In genomic region chr1:133397094-133397482, GRCm38 (mm10) we compare ENCODE assay signal across 10 mouse cellular contexts. TPM values are rescaled to one million over a fixed set of nuclear protein-coding genes. Genes with fewer than 3 reads are reported as not detected.
DNase-seq lines count a peak whose midpoint lies in the region; ATAC-seq and TF ChIP-seq lines count a peak whose summit lies in the region.
"Had no signal": no experiment of that assay in that cellular context is flagged by ENCODE, and none has a peak within 500 bp of the region (broad histone marks: within the 10 kb centered on the region; RNA-seq: fewer than 3 reads in every experiment).

No protein-coding gene starts in this region.

- 0 out of 2 replicates have a peak overlapping the region, but pooled peaks have one; percentile 27 for H3K27ac ChIP-seq in intestine, embryonic 15.5 days
- H3K27ac ChIP-seq in intestine, postnatal 0 days (ENCODE audit: low read depth, low read length) = no peak overlapping the region
- peak overlapping the region; percentile 85 for H3K27ac ChIP-seq in embryonic facial prominence, embryonic 10.5 days (replicated peaks)
- H3K27ac ChIP-seq in forebrain, embryonic 15.5 days (replicated peaks) = peak overlapping the region; percentile 80
- peak overlapping the region; percentile 91 for H3K27ac ChIP-seq in midbrain, embryonic 12.5 days (replicated peaks)

- H3K4me2 ChIP-seq in intestine, embryonic 15.5 days (replicated peaks) = no peak overlapping the region
- H3K4me2 ChIP-seq in intestine, postnatal 0 days (replicated peaks; ENCODE audit: low read depth) = no peak overlapping the region
- no peak overlapping the region for H3K4me2 ChIP-seq in forebrain, embryonic 15.5 days (replicated peaks)
- H3K4me2 ChIP-seq in midbrain, embryonic 12.5 days (replicated peaks) = peak overlapping the region; percentile 48

- H3K36me3 ChIP-seq in intestine, embryonic 15.5 days = peaks cover 3% of the 10 kb centered on the region; the same call in 1 of the 2 replicates
- H3K36me3 ChIP-seq in intestine, postnatal 0 days (ENCODE audit: control insufficient read depth, insufficient read depth) = peaks cover 10% of the 10 kb centered on the region; the same call in 1 of the 2 replicates
- peaks cover 18% of the 10 kb centered on the region for H3K36me3 ChIP-seq in embryonic facial prominence, embryonic 10.5 days (replicated peaks)
- no peaks in the 10 kb centered on the region for H3K36me3 ChIP-seq in forebrain, embryonic 15.5 days
- H3K36me3 ChIP-seq in midbrain, embryonic 12.5 days = peaks cover 13% of the 10 kb centered on the region

- H3K9me3 ChIP-seq in intestine, embryonic 15.5 days = no peaks in the 10 kb centered on the region
- no peaks in the 10 kb centered on the region for H3K9me3 ChIP-seq in intestine, postnatal 0 days (ENCODE audit: control insufficient read depth)
- no peaks in the 10 kb centered on the region for H3K9me3 ChIP-seq in embryonic facial prominence, embryonic 10.5 days
- H3K9me3 ChIP-seq in forebrain, embryonic 15.5 days = no peaks in the 10 kb centered on the region
- no peaks in the 10 kb centered on the region for H3K9me3 ChIP-seq in midbrain, embryonic 12.5 days

- H3K4me3 ChIP-seq in intestine, embryonic 15.5 days (replicated peaks) = no peak overlapping the region
- H3K4me3 ChIP-seq in intestine, postnatal 0 days (ENCODE audit: low read depth, low read length) = no peak overlapping the region
- peak overlapping the region; percentile 19; the same call in 1 of the 2 replicates for H3K4me3 ChIP-seq in embryonic facial prominence, embryonic 10.5 days
- no peak overlapping the region for H3K4me3 ChIP-seq in forebrain, embryonic 15.5 days
- H3K4me3 ChIP-seq in midbrain, embryonic 12.5 days = peak overlapping the region; percentile 3; the same call in 1 of the 2 replicates

- no peak for TF ChIP-seq CTCF in intestine, postnatal 0 days (IDR thresholded peaks at IDR 0.05; ENCODE audit: low read depth)

- H3K4me1 ChIP-seq in intestine, embryonic 15.5 days (replicated peaks) = peaks cover 7% of the 10 kb centered on the region
- H3K4me1 ChIP-seq in intestine, postnatal 0 days (replicated peaks; ENCODE audit: control insufficient read depth, insufficient read depth, low read length) = peaks cover 9% of the 10 kb centered on the region; the same call in 1 of the 2 replicates
- peaks cover 56% of the 10 kb centered on the region for H3K4me1 ChIP-seq in embryonic facial prominence, embryonic 10.5 days
- peaks cover 15% of the 10 kb centered on the region for H3K4me1 ChIP-seq in forebrain, embryonic 15.5 days
- peaks cover 45% of the 10 kb centered on the region for H3K4me1 ChIP-seq in midbrain, embryonic 12.5 days

- no peaks in the 10 kb centered on the region for H3K27me3 ChIP-seq in intestine, embryonic 15.5 days (replicated peaks)
- no peaks in the 10 kb centered on the region for H3K27me3 ChIP-seq in intestine, postnatal 0 days (replicated peaks; ENCODE audit: control insufficient read depth, insufficient read depth, low read length)
- H3K27me3 ChIP-seq in embryonic facial prominence, embryonic 10.5 days (replicated peaks; ENCODE audit: low read depth, poor library complexity, severe bottlenecking) = peaks cover 14% of the 10 kb centered on the region; the same call in 1 of the 2 replicates
- no peaks in the 10 kb centered on the region for H3K27me3 ChIP-seq in forebrain, embryonic 15.5 days
- H3K27me3 ChIP-seq in midbrain, embryonic 12.5 days = peaks cover 17% of the 10 kb centered on the region

- 83% methylated on average over 5 of the region's 5 CpGs for WGBS in intestine, embryonic 15.5 days
- WGBS in intestine, postnatal 0 days = 86% methylated on average over 5 of the region's 5 CpGs
- WGBS in embryonic facial prominence, embryonic 10.5 days = 71% methylated on average over 5 of the region's 5 CpGs
- WGBS in forebrain, embryonic 15.5 days = 52% methylated on average over 5 of the region's 5 CpGs
- WGBS in midbrain, embryonic 12.5 days = 53% methylated on average over 5 of the region's 5 CpGs

- H3K9ac ChIP-seq in intestine, embryonic 15.5 days = no peak overlapping the region
- no peak overlapping the region for H3K9ac ChIP-seq in intestine, postnatal 0 days (ENCODE audit: low read depth, low read length)
- H3K9ac ChIP-seq in forebrain, embryonic 15.5 days (replicated peaks) = 0 out of 2 replicates have a peak overlapping the region, but pooled peaks have one; percentile 20
- peak overlapping the region; percentile 42; the same call in 1 of the 2 replicates for H3K9ac ChIP-seq in midbrain, embryonic 12.5 days (replicated peaks)

- no peak for DNase-seq in embryonic facial prominence, embryonic 10.5 days (ENCODE audit: low spot score)
- no peak for DNase-seq in thymus, postnatal 10 days (ENCODE audit: low spot score in 2 of 2)
- DNase-seq in adrenal gland, postnatal 10 days = no peak
- DNase-seq: cerebellum, adult 18-20 months had no signal

- ATAC-seq in intestine, embryonic 15.5 days = no peak
- ATAC-seq in intestine, postnatal 0 days = no peak
- ATAC-seq in forebrain, embryonic 15.5 days (replicated peaks) = peak; percentile 34; the same call in 1 of the 2 replicates
- ATAC-seq in midbrain, embryonic 12.5 days (ENCODE audit: low FRiP score, low read depth) = peak; percentile 32
- no peak for ATAC-seq in megakaryocyte-erythroid progenitor cell, adult 5-6 weeks (replicated peaks; ENCODE audit: low FRiP score, low TSS enrichment, poor library complexity, severe bottlenecking)

RNA-seq across cellular contexts. Expression of gene Sox13, which starts 27.1 kb away (rescaled TPM):
- 9.0 and 11.4 TPM in 2 replicates for polyA plus RNA-seq in intestine, embryonic 15.5 days (2015; fragmentation: Nextera tagmentation; extraction: Ambion mirVana)
- 12.3 and 12.6 TPM in 2 replicates for polyA plus RNA-seq in intestine, postnatal 0 days (2015; fragmentation: Nextera tagmentation; extraction: Ambion mirVana)
- polyA plus RNA-seq in embryonic facial prominence, embryonic 10.5 days (2016; fragmentation: Nextera tagmentation; extraction: Ambion mirVana) = 12.1 and 18.1 TPM in 2 replicates
- 4.6 and 5.1 TPM in 2 replicates for polyA plus RNA-seq in forebrain, embryonic 15.5 days (2015; fragmentation: Nextera tagmentation; extraction: Ambion mirVana)
- polyA plus RNA-seq in midbrain, embryonic 12.5 days (2016; fragmentation: Nextera tagmentation; extraction: Ambion mirVana) = 31.0 and 33.6 TPM in 2 replicates
- total RNA-seq in megakaryocyte-erythroid progenitor cell, adult 5-6 weeks (2014; fragmentation: Nextera tagmentation) = 0.33 and 3.8 TPM in 2 replicates
- total RNA-seq in megakaryocyte-erythroid progenitor cell, adult 5-6 weeks (2017) = 0.69 TPM in 1 of 2 replicates, not detected in the other
- 10 to 100 TPM; 18.5 to 23.2 TPM for total RNA-seq in adrenal gland, postnatal 10 days (2021)

RNA-seq across cellular contexts. Expression of gene Etnk2, which starts 33.7 kb away (rescaled TPM):
- polyA plus RNA-seq in intestine, embryonic 15.5 days (2015; fragmentation: Nextera tagmentation; extraction: Ambion mirVana) = 3.3 and 3.5 TPM in 2 replicates
- 6.0 and 6.2 TPM in 2 replicates for polyA plus RNA-seq in intestine, postnatal 0 days (2015; fragmentation: Nextera tagmentation; extraction: Ambion mirVana)
- polyA plus RNA-seq in embryonic facial prominence, embryonic 10.5 days (2016; fragmentation: Nextera tagmentation; extraction: Ambion mirVana) = 2.6 and 3.3 TPM in 2 replicates
- polyA plus RNA-seq in forebrain, embryonic 15.5 days (2015; fragmentation: Nextera tagmentation; extraction: Ambion mirVana) = 5.2 and 5.9 TPM in 2 replicates
- 3.8 and 3.9 TPM in 2 replicates for polyA plus RNA-seq in midbrain, embryonic 12.5 days (2016; fragmentation: Nextera tagmentation; extraction: Ambion mirVana)
- total RNA-seq in megakaryocyte-erythroid progenitor cell, adult 5-6 weeks (2014; fragmentation: Nextera tagmentation) = not detected in 2 replicates
- total RNA-seq in megakaryocyte-erythroid progenitor cell, adult 5-6 weeks (2017) = not detected in 2 replicates
- 10 to 100 TPM; 10.2 to 24.1 TPM for total RNA-seq in adrenal gland, postnatal 10 days (2021)

RNA-seq across cellular contexts. Expression of gene Ren1, which starts 46.8 kb away (rescaled TPM):
- 2.7 and 8.5 TPM in 2 replicates for polyA plus RNA-seq in intestine, embryonic 15.5 days (2015; fragmentation: Nextera tagmentation; extraction: Ambion mirVana)
- 4.3 and 5.7 TPM in 2 replicates for polyA plus RNA-seq in intestine, postnatal 0 days (2015; fragmentation: Nextera tagmentation; extraction: Ambion mirVana)
- 0.13 TPM in 1 of 2 replicates, not detected in the other for polyA plus RNA-seq in embryonic facial prominence, embryonic 10.5 days (2016; fragmentation: Nextera tagmentation; extraction: Ambion mirVana)
- not detected in 2 replicates for polyA plus RNA-seq in forebrain, embryonic 15.5 days (2015; fragmentation: Nextera tagmentation; extraction: Ambion mirVana)
- not detected in 2 replicates for polyA plus RNA-seq in midbrain, embryonic 12.5 days (2016; fragmentation: Nextera tagmentation; extraction: Ambion mirVana)
- not detected in 2 replicates for total RNA-seq in megakaryocyte-erythroid progenitor cell, adult 5-6 weeks (2014; fragmentation: Nextera tagmentation)
- total RNA-seq in megakaryocyte-erythroid progenitor cell, adult 5-6 weeks (2017) = not detected in 2 replicates
- total RNA-seq in adrenal gland, postnatal 10 days (2021) = 1 to 10 TPM in 1 of 2 experiments, under 1 TPM in 1; 0.94 to 5.1 TPM
- polyA plus RNA-seq: spleen, adult 2 months had no signal

Comparison
In these comparisons a context has a peak if more than half of its experiments do, and no peak if none do; other contexts are left out.
1. ATAC-seq: peak in forebrain, embryonic 15.5 days (single experiment) and midbrain, embryonic 12.5 days (single experiment); none in intestine, embryonic 15.5 days (single experiment), intestine, postnatal 0 days (single experiment) and megakaryocyte-erythroid progenitor cell, adult 5-6 weeks (single experiment).
2. H3K4me3 ChIP-seq: peak in embryonic facial prominence, embryonic 10.5 days (single experiment) and midbrain, embryonic 12.5 days (single experiment); none in intestine, embryonic 15.5 days (single experiment), intestine, postnatal 0 days (single experiment) and forebrain, embryonic 15.5 days (single experiment).
3. H3K9ac ChIP-seq: peak in forebrain, embryonic 15.5 days (single experiment) and midbrain, embryonic 12.5 days (single experiment); none in intestine, embryonic 15.5 days (single experiment) and intestine, postnatal 0 days (single experiment).